Mouse (Mus musculus) hindbrain, embryonic 11.5 days (tissue): ENCODE data around the gene Schip1. TPM values are rescaled to one million over a fixed set of nuclear protein-coding genes. Genes with fewer than 3 reads are reported as not detected.

Source experiments
- ATAC-seq: fragments of 200-750 bp; cut with Nextera tagmentation; 2 replicates; pipeline ENCODE4 v1.8.0; 2017; ENCODE audit warnings: mild to moderate bottlenecking, moderate TSS enrichment, moderate library complexity; ENCODE audit not compliant: low FRiP score
- DNase-seq: peaks from one replicate; pipeline ENCODE4 v3.0.0-alpha.2; 2015; ENCODE audit warnings: low spot score
- H3K27ac ChIP-seq: fragments of 300-500 bp; sonication (generic); 2 replicates; pipeline ENCODE4 v1.5.1; 2014; ENCODE audit warnings: mild to moderate bottlenecking, low read depth, low read length
- H3K27me3 ChIP-seq: fragments of 300-500 bp; sonication (generic); 2 replicates; pipeline ENCODE4 v1.6.1; 2014; ENCODE audit warnings: mild to moderate bottlenecking, low read length, moderate library complexity, mixed read lengths; ENCODE audit not compliant: control insufficient read depth, insufficient read depth
- H3K36me3 ChIP-seq: fragments of 300-500 bp; sonication (generic); 2 replicates; pipeline ENCODE4 v1.6.1; 2014; ENCODE audit warnings: mild to moderate bottlenecking, low read length, moderate library complexity, mixed read lengths; ENCODE audit not compliant: control insufficient read depth, insufficient read depth
- H3K4me1 ChIP-seq: fragments of 300-500 bp; sonication (generic); replicated peaks from 2 replicates; pipeline ENCODE4 v1.6.1; 2014; ENCODE audit warnings: low read length, mixed read lengths; ENCODE audit not compliant: control insufficient read depth, insufficient read depth
- H3K4me2 ChIP-seq: fragments of 300-500 bp; sonication (generic); replicated peaks from 2 replicates; pipeline ENCODE4 v1.6.1; 2014; ENCODE audit warnings: mild to moderate bottlenecking, low read depth, low read length
- H3K4me3 ChIP-seq: fragments of 300-500 bp; sonication (generic); 2 replicates; pipeline ENCODE4 v1.5.1; 2014; ENCODE audit warnings: low read depth, low read length
- H3K9ac ChIP-seq: fragments of 300-500 bp; sonication (generic); 2 replicates; pipeline ENCODE4 v1.6.1; 2014; ENCODE audit warnings: low read depth, low read length
- H3K9me3 ChIP-seq: fragments of 300-500 bp; sonication (generic); 2 replicates; pipeline ENCODE4 v1.6.1; 2016; ENCODE audit warnings: low read length; ENCODE audit not compliant: control insufficient read depth
- WGBS: fragments of 180-500 bp; shearing (Covaris S2); extraction: QIAGEN DNeasy Blood & Tissue Kit; methylation state at CpG from one replicate; pipeline ENCODE4 v1.1.7; 2014; 5-methylcytosine and 5-hydroxymethylcytosine counted together
- polyA plus RNA-seq: library from polyadenylated mRNA; unstranded; fragments of >200 nt; fragmentation: Nextera tagmentation; extraction: Ambion mirVana; gene quantifications from 2 replicates; pipeline ENCODE4 v1.2.1, GENCODE M21; 2014

Gene Schip1
- polyA plus RNA-seq, 1 experiment from 2014 or later: 115 TPM

GRCm38 (mm10) chr3:68101343-68101742, 36.7 kb downstream of the Schip1 start:
- WGBS: 83% methylated on average over 4 of the region's 4 CpGs
- Histone ChIP-seq H3K9ac (no peak overlapping the region), H3K36me3 (no peaks in the 10 kb centered on the region), H3K4me3 (no peak overlapping the region), H3K4me1 (no peaks in the 10 kb centered on the region), H3K27ac (no peak overlapping the region), H3K4me2 (no peak overlapping the region), H3K9me3 (no peaks in the 10 kb centered on the region), H3K27me3 (no peaks in the 10 kb centered on the region)
- no peak for ATAC-seq
- DNase-seq: no peak

GRCm38 (mm10) chr3:68105081-68105685, 40.6 kb downstream of the Schip1 start:
- WGBS: 67% methylated on average over 2 of the region's 2 CpGs
- Histone ChIP-seq H3K27me3 (no peaks in the 10 kb centered on the region), H3K36me3 (no peaks in the 10 kb centered on the region), H3K4me3 (no peak overlapping the region), H3K9me3 (no peaks in the 10 kb centered on the region), H3K4me1 (no peaks in the 10 kb centered on the region), H3K9ac (no peak overlapping the region), H3K4me2 (no peak overlapping the region), H3K27ac (no peak overlapping the region)
- ATAC-seq (no peak), DNase-seq (no peak)

GRCm38 (mm10) chr3:68121338-68121737, 56.7 kb downstream of the Schip1 start:
- DNase-seq: no peak
- no peak for ATAC-seq
- WGBS: 76% methylated on average over 5 of the region's 5 CpGs

GRCm38 (mm10) chr3:68126284-68126856, 61.8 kb downstream of the Schip1 start:
- no peak overlapping the region for H3K4me3 ChIP-seq
- 71% methylated on average over 6 of the region's 6 CpGs for WGBS
- H3K9me3 ChIP-seq: no peaks in the 10 kb centered on the region
- H3K27me3 ChIP-seq: no peaks in the 10 kb centered on the region
- no peak overlapping the region for H3K27ac ChIP-seq
- H3K36me3 ChIP-seq: no peaks in the 10 kb centered on the region
- no peak for DNase-seq
- H3K9ac ChIP-seq: no peak overlapping the region
- H3K4me1 ChIP-seq: no peaks in the 10 kb centered on the region
- no peak overlapping the region for H3K4me2 ChIP-seq
- no peak for ATAC-seq

More at GRCm38 (mm10) chr3:68121338-68121737, 56.7 kb downstream of the Schip1 start:
- Histone ChIP-seq H3K4me1 (no peaks in the 10 kb centered on the region), H3K4me2 (no peak overlapping the region), H3K36me3 (no peaks in the 10 kb centered on the region), H3K27me3 (no peaks in the 10 kb centered on the region), H3K9me3 (no peaks in the 10 kb centered on the region), H3K4me3 (no peak overlapping the region), H3K27ac (no peak overlapping the region), H3K9ac (no peak overlapping the region)

GRCm38 (mm10) chr3:68130386-68130785, 65.8 kb downstream of the Schip1 start:
- H3K4me2 ChIP-seq: no peak overlapping the region
- H3K27me3 ChIP-seq: no peaks in the 10 kb centered on the region
- no peak overlapping the region for H3K27ac ChIP-seq
- no peaks in the 10 kb centered on the region for H3K4me1 ChIP-seq
- no peak for ATAC-seq
- H3K4me3 ChIP-seq: no peak overlapping the region
- no peaks in the 10 kb centered on the region for H3K36me3 ChIP-seq
- no peak for DNase-seq
- no peaks in the 10 kb centered on the region for H3K9me3 ChIP-seq
- 76% methylated on average over 1 of the region's 1 CpGs for WGBS
- H3K9ac ChIP-seq: no peak overlapping the region

GRCm38 (mm10) chr3:68138833-68139627, 74.4 kb downstream of the Schip1 start:
- Histone ChIP-seq H3K4me2 (no peak overlapping the region), H3K27ac (no peak overlapping the region), H3K9ac (no peak overlapping the region), H3K36me3 (no peaks in the 10 kb centered on the region), H3K4me3 (no peak overlapping the region), H3K4me1 (no peaks in the 10 kb centered on the region), H3K9me3 (no peaks in the 10 kb centered on the region), H3K27me3 (no peaks in the 10 kb centered on the region)
- 66% methylated on average over 5 of the region's 5 CpGs for WGBS
- DNase-seq: no peak
- ATAC-seq: no peak

GRCm38 (mm10) chr3:68150688-68151087, 86.1 kb downstream of the Schip1 start:
- Histone ChIP-seq H3K4me3 (no peak overlapping the region), H3K9me3 (no peaks in the 10 kb centered on the region), H3K27ac (no peak overlapping the region), H3K4me1 (no peaks in the 10 kb centered on the region), H3K27me3 (no peaks in the 10 kb centered on the region), H3K9ac (no peak overlapping the region), H3K4me2 (no peak overlapping the region), H3K36me3 (no peaks in the 10 kb centered on the region)
- no peak for ATAC-seq
- no peak for DNase-seq
- WGBS: 87% methylated on average over 8 of the region's 8 CpGs

- Histone ChIP-seq H3K36me3 (no peaks in the 10 kb centered on the region), H3K27me3 (no peaks in the 10 kb centered on the region), H3K27ac (no peak overlapping the region), H3K4me2 (no peak overlapping the region), H3K9ac (no peak overlapping the region), H3K4me1 (no peaks in the 10 kb centered on the region), H3K4me3 (no peak overlapping the region), H3K9me3 (no peaks in the 10 kb centered on the region)
- ATAC-seq (no peak), DNase-seq (no peak)
- WGBS: 91% methylated on average over 1 of the region's 1 CpGs
These were observed 95.6 kb downstream of the Schip1 start for GRCm38 (mm10) chr3:68160175-68160574.

- H3K27me3 ChIP-seq: no peaks in the 10 kb centered on the region
- no peaks in the 10 kb centered on the region for H3K36me3 ChIP-seq
- no peaks in the 10 kb centered on the region for H3K4me1 ChIP-seq
- ATAC-seq (no peak), DNase-seq (no peak)
- no peak overlapping the region for H3K9ac ChIP-seq
- H3K4me3 ChIP-seq: no peak overlapping the region
- H3K27ac ChIP-seq: no peak overlapping the region
- no peaks in the 10 kb centered on the region for H3K9me3 ChIP-seq
- WGBS: 84% methylated on average over 3 of the region's 3 CpGs
- H3K4me2 ChIP-seq: no peak overlapping the region
These were observed 96.2 kb downstream of the Schip1 start for GRCm38 (mm10) chr3:68160760-68161159.
